Mouse (Mus musculus) ES-Bruce4 (cell line): ENCODE data around the gene Sphk2.

Experiments used
- CTCF ChIP-seq: IDR thresholded peaks from one replicate; pipeline ENCODE4 v1.8.1; 2011; ENCODE audit warnings: low read depth, low read length
- EP300 ChIP-seq: IDR thresholded peaks from 2 replicates; pipeline ENCODE4 v1.6.1; 2011; ENCODE audit warnings: low read depth, low read length; ENCODE audit not compliant: insufficient read depth
- POLR2A ChIP-seq: IDR thresholded peaks from one replicate; pipeline ENCODE4 v1.8.1; 2011; ENCODE audit warnings: low read length; ENCODE audit not compliant: insufficient read depth

- TF ChIP-seq CTCF (no peak), EP300 (no peak), POLR2A (no peak)
Observed at GRCm38 (mm10) chr7:45719738-45720412, 2.1 kb upstream of the Sphk2 start.
